Mouse (Mus musculus): ENCODE data around the gene Naxe. TPM values are rescaled to one million over a fixed set of nuclear protein-coding genes. Genes with fewer than 3 reads are reported as not detected.

Gene Naxe
- polyA plus RNA-seq, 1 experiment from 2014 or later = 203 TPM

Other genes with a start within 250 kb of the Naxe start
- 32.4 and 34.5 TPM in 2 replicates for gene Pear1, start 234.2 kb downstream of the Naxe start, polyA plus RNA-seq (2015; fragmentation: Nextera tagmentation; extraction: Ambion mirVana)
- 0.36 and 2.0 TPM in 2 replicates for gene Sh2d2a, start 211.7 kb downstream of the Naxe start, polyA plus RNA-seq (2015; fragmentation: Nextera tagmentation; extraction: Ambion mirVana)
- gene Prcc, start 172.9 kb downstream of the Naxe start, polyA plus RNA-seq (2015; fragmentation: Nextera tagmentation; extraction: Ambion mirVana) = 8.3 and 11.7 TPM in 2 replicates
- 81.3 and 86.3 TPM in 2 replicates for gene Hdgf, start 152.2 kb downstream of the Naxe start, polyA plus RNA-seq (2015; fragmentation: Nextera tagmentation; extraction: Ambion mirVana)
- gene Mrpl24, start 139.0 kb downstream of the Naxe start, polyA plus RNA-seq (2015; fragmentation: Nextera tagmentation; extraction: Ambion mirVana) = 77.5 and 79.3 TPM in 2 replicates
- 50.3 and 54.8 TPM in 2 replicates for gene Isg20l2, start 128.2 kb downstream of the Naxe start, polyA plus RNA-seq (2015; fragmentation: Nextera tagmentation; extraction: Ambion mirVana)
- 20.2 and 20.6 TPM in 2 replicates for gene Rrnad1, start 127.8 kb downstream of the Naxe start, polyA plus RNA-seq (2015; fragmentation: Nextera tagmentation; extraction: Ambion mirVana)
- gene Crabp2, start 109.8 kb downstream of the Naxe start, polyA plus RNA-seq (2015; fragmentation: Nextera tagmentation; extraction: Ambion mirVana) = 4.7 and 4.9 TPM in 2 replicates
- 15.5 and 15.6 TPM in 2 replicates for gene Nes, start 87.4 kb downstream of the Naxe start, polyA plus RNA-seq (2015; fragmentation: Nextera tagmentation; extraction: Ambion mirVana)
- gene Bcan, start 58.3 kb downstream of the Naxe start, polyA plus RNA-seq (2015; fragmentation: Nextera tagmentation; extraction: Ambion mirVana) = 0.44 and 0.54 TPM in 2 replicates
- 0.10 and 0.28 TPM in 2 replicates for gene Hapln2, start 30.9 kb downstream of the Naxe start, polyA plus RNA-seq (2015; fragmentation: Nextera tagmentation; extraction: Ambion mirVana)
- 22.4 and 25.6 TPM in 2 replicates for gene Gpatch4, start 15.4 kb downstream of the Naxe start, polyA plus RNA-seq (2015; fragmentation: Nextera tagmentation; extraction: Ambion mirVana)
- not detected in 2 replicates for gene Ttc24, start 19.8 kb upstream of the Naxe start, polyA plus RNA-seq (2015; fragmentation: Nextera tagmentation; extraction: Ambion mirVana)
- 23.4 and 26.9 TPM in 2 replicates for gene Iqgap3, start 23.5 kb upstream of the Naxe start, polyA plus RNA-seq (2015; fragmentation: Nextera tagmentation; extraction: Ambion mirVana)
- 19.9 and 22.9 TPM in 2 replicates for gene Mef2d, start 83.9 kb upstream of the Naxe start, polyA plus RNA-seq (2015; fragmentation: Nextera tagmentation; extraction: Ambion mirVana)
- gene Rhbg, start 196.2 kb upstream of the Naxe start, polyA plus RNA-seq (2015; fragmentation: Nextera tagmentation; extraction: Ambion mirVana) = 0.69 and 1.0 TPM in 2 replicates
- 0.20 and 0.23 TPM in 2 replicates for gene Gm38392, start 228.7 kb upstream of the Naxe start, polyA plus RNA-seq (2015; fragmentation: Nextera tagmentation; extraction: Ambion mirVana)
- 11.0 and 12.3 TPM in 2 replicates for gene Tsacc, start 238.5 kb upstream of the Naxe start, polyA plus RNA-seq (2015; fragmentation: Nextera tagmentation; extraction: Ambion mirVana)
- gene Cct3, start 238.6 kb upstream of the Naxe start, polyA plus RNA-seq (2015; fragmentation: Nextera tagmentation; extraction: Ambion mirVana) = 432 and 447 TPM in 2 replicates